ENCODE assay signal across 8 mouse cellular contexts in genomic region chr7:141447110-141447991, GRCm38 (mm10). TPM values are rescaled to one million over a fixed set of nuclear protein-coding genes. Genes with fewer than 3 reads are reported as not detected.
A peak's percentile ranks its signal among the peaks of the same experiment; 100 is the strongest.
DNase-seq lines count a peak whose midpoint lies in the region; ATAC-seq lines count a peak whose summit lies in the region.

Gene Rplp2 (plus strand): TSS chr7:141447370.

- H3K4me2 ChIP-seq in heart, embryonic 13.5 days: peak within 1 kb of the TSS; percentile 95
- H3K4me2 ChIP-seq in liver, embryonic 13.5 days: peak within 1 kb of the TSS; percentile 76
- H3K4me2 ChIP-seq in stomach, embryonic 16.5 days (ENCODE audit: low read depth, low read length): peak within 1 kb of the TSS; percentile 89

- peaks cover 37% of the 10 kb centered on the region for H3K4me1 ChIP-seq in heart, embryonic 13.5 days
- H3K4me1 ChIP-seq in liver, embryonic 13.5 days (replicated peaks): peaks cover 75% of the 10 kb centered on the region
- H3K4me1 ChIP-seq in stomach, embryonic 16.5 days (ENCODE audit: control insufficient read depth, insufficient read depth, low read length): peaks cover 21% of the 10 kb centered on the region

- H3K36me3 ChIP-seq in heart, embryonic 13.5 days: peaks cover 41% of the 10 kb centered on the region
- H3K36me3 ChIP-seq in liver, embryonic 13.5 days: peaks cover 49% of the 10 kb centered on the region
- H3K36me3 ChIP-seq in stomach, embryonic 16.5 days (ENCODE audit: control insufficient read depth, insufficient read depth, low read length): peaks cover 20% of the 10 kb centered on the region; the same call in 1 of the 2 replicates

- peak within 1 kb of the TSS; percentile 85 for H3K4me3 ChIP-seq in heart, embryonic 13.5 days
- H3K4me3 ChIP-seq in liver, embryonic 13.5 days (replicated peaks): peak within 1 kb of the TSS; percentile 92
- peak within 1 kb of the TSS; percentile 91 for H3K4me3 ChIP-seq in stomach, embryonic 16.5 days (replicated peaks; ENCODE audit: low read length)

- DNase-seq in CD4-positive helper T cell, adult 2 months (ENCODE audit: low read depth, low spot score): peak; percentile 95
- peak; percentile 93 for DNase-seq in brain, embryonic 18.5 days (ENCODE audit: low read depth, low spot score)
- peak; percentile 95 for DNase-seq in kidney, postnatal 14 days
- peak; percentile 92 for DNase-seq in liver, embryonic 13.5 days
- peak; percentile 94 for DNase-seq in neural tube, embryonic 10.5 days (ENCODE audit: extremely low spot score, low spot score)

- H3K27me3 ChIP-seq in heart, embryonic 13.5 days (replicated peaks): no peaks in the 10 kb centered on the region
- H3K27me3 ChIP-seq in liver, embryonic 13.5 days: no peaks in the 10 kb centered on the region
- no peaks in the 10 kb centered on the region for H3K27me3 ChIP-seq in stomach, embryonic 16.5 days (ENCODE audit: control insufficient read depth, insufficient read depth, low read length)

- H3K9me3 ChIP-seq in heart, embryonic 13.5 days: no peaks in the 10 kb centered on the region
- no peaks in the 10 kb centered on the region for H3K9me3 ChIP-seq in liver, embryonic 13.5 days (replicated peaks)
- H3K9me3 ChIP-seq in stomach, embryonic 16.5 days (replicated peaks; ENCODE audit: control insufficient read depth, low read length): no peaks in the 10 kb centered on the region

- peak within 1 kb of the TSS; percentile 96 for H3K9ac ChIP-seq in heart, embryonic 13.5 days
- H3K9ac ChIP-seq in liver, embryonic 13.5 days: peak within 1 kb of the TSS; percentile 96
- H3K9ac ChIP-seq in stomach, embryonic 16.5 days (ENCODE audit: low read length): peak within 1 kb of the TSS; percentile 94

- peak within 1 kb of the TSS; percentile 88 for H3K27ac ChIP-seq in heart, embryonic 13.5 days (replicated peaks)
- H3K27ac ChIP-seq in liver, embryonic 13.5 days: peak within 1 kb of the TSS; percentile 90
- H3K27ac ChIP-seq in stomach, embryonic 16.5 days (ENCODE audit: low read length): peak within 1 kb of the TSS; percentile 92

- peak; percentile 88 for ATAC-seq in erythroid progenitor cell, adult 5-6 weeks (replicated peaks; ENCODE audit: low FRiP score, poor library complexity, severe bottlenecking)
- ATAC-seq in heart, embryonic 13.5 days (ENCODE audit: extremely low read depth, insufficient number of reproducible peaks, low FRiP score, low TSS enrichment): peak; percentile 91
- peak; percentile 85 for ATAC-seq in liver, embryonic 13.5 days (ENCODE audit: low read depth)
- ATAC-seq in stomach, embryonic 16.5 days (ENCODE audit: insufficient read depth, low FRiP score): peak; percentile 90

- under 1% methylated on average over 63 of the region's 63 CpGs for WGBS in heart, embryonic 13.5 days
- under 1% methylated on average over 63 of the region's 63 CpGs for WGBS in liver, embryonic 13.5 days (ENCODE audit: insufficient replicate concordance)
- WGBS in stomach, embryonic 16.5 days: under 1% methylated on average over 63 of the region's 63 CpGs

RNA-seq across cellular contexts. Expression of gene Rplp2, which starts in this region (rescaled TPM):
- total RNA-seq in erythroid progenitor cell, adult 5-6 weeks (2015; ENCODE audit: low replicate concordance): 970 and 1,246 TPM in 2 replicates
- 1,462 and 2,252 TPM in 2 replicates for total RNA-seq in erythroid progenitor cell, adult 5-6 weeks (2017; ENCODE audit: low replicate concordance)
- polyA plus RNA-seq in heart, embryonic 13.5 days (2015; fragmentation: Nextera tagmentation; extraction: Ambion mirVana): 871 and 874 TPM in 2 replicates
- polyA plus RNA-seq in liver, embryonic 13.5 days (2015; fragmentation: Nextera tagmentation; extraction: Ambion mirVana): 1,223 and 1,240 TPM in 2 replicates
- polyA plus RNA-seq in stomach, embryonic 16.5 days (2015; fragmentation: Nextera tagmentation; extraction: Ambion mirVana): 1,060 and 1,250 TPM in 2 replicates

Comparison
In these comparisons a context has a peak if more than half of its experiments do, and no peak if none do; other contexts are left out.
1. Peak in every context shown above with its lines: DNase-seq, ATAC-seq, H3K4me3 ChIP-seq and H3K27ac ChIP-seq.